Mouse (Mus musculus) midbrain, embryonic 10.5 days (tissue): Measurements from ENCODE around the gene Pcbp4. TPM values are rescaled to one million over a fixed set of nuclear protein-coding genes. Genes with fewer than 3 reads are reported as not detected.

Experiments used
- DNase-seq: peaks from one replicate; pipeline ENCODE4 v3.0.0-alpha.2; 2017; ENCODE audit warnings: low spot score
- H3K27ac ChIP-seq: fragments of 300-500 bp; sonication (generic); replicated peaks from 2 replicates; pipeline ENCODE4 v1.5.1; 2016; ENCODE audit warnings: mild to moderate bottlenecking
- H3K27me3 ChIP-seq: fragments of 300-500 bp; sonication (generic); 2 replicates; pipeline ENCODE4 v1.6.1; 2016; ENCODE audit warnings: low read depth, mild to moderate bottlenecking; ENCODE audit not compliant: poor library complexity, severe bottlenecking
- H3K36me3 ChIP-seq: fragments of 300-500 bp; sonication (generic); 2 replicates; pipeline ENCODE4 v1.6.1; 2016; ENCODE audit warnings: mild to moderate bottlenecking, moderate library complexity
- H3K4me1 ChIP-seq: fragments of 300-500 bp; sonication (generic); 2 replicates; pipeline ENCODE4 v1.6.1; 2016
- H3K4me3 ChIP-seq: fragments of 300-500 bp; sonication (generic); 2 replicates; pipeline ENCODE4 v1.5.1; 2016; ENCODE audit warnings: mild to moderate bottlenecking, moderate library complexity
- H3K9me3 ChIP-seq: fragments of 300-500 bp; sonication (generic); replicated peaks from 2 replicates; pipeline ENCODE4 v1.6.1; 2016; ENCODE audit warnings: mild to moderate bottlenecking
- WGBS: fragments of 180-500 bp; shearing (Covaris S2); methylation state at CpG from one replicate; pipeline ENCODE4 v1.1.7; 2016; 5-methylcytosine and 5-hydroxymethylcytosine counted together
- polyA plus RNA-seq: library from polyadenylated mRNA; unstranded; fragments of >200 nt; fragmentation: Nextera tagmentation; extraction: Ambion mirVana; gene quantifications from 2 replicates; pipeline ENCODE4 v1.2.1, GENCODE M21; 2016

Gene Pcbp4
- polyA plus RNA-seq, 1 experiment from 2014 or later, result 385 TPM

DNA sequence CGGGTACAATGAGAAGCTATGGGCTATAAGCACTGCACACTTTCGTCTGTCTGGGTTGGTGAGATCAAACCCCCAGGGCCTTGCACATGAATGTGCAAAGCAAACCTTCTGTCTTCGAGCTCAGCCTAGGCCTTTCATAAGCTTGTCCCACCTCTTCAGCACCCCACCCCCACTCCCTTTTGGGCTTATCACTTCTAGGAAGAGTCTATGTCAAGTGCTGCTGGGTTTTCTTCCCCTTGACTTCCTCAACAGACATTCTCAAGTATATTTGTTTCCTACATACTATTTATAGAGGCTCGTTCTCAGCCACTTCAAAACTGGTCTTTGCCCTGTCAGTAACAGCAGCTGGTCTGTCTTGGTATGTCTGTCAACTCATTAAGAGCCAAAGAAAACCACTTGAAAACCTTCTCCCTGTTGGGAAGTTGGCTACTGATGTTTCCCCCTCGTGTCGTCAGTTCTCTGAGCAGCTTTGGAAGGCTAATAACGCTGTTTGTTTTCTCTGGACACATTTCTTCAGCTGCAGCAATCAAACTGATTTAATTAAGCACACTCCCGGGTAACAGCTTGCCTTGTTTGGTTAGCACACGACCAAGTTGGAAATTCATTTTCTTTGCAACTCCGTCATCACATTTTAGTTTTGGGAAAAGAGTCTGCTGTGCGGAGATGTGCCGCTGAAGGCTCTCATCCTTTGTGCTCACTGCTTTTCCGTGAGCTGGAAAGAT, 59.8 kb downstream of the Pcbp4 start:
- WGBS, result 77% methylated on average over 13 of the region's 13 CpGs
- no peaks in the 10 kb centered on the region for H3K4me1 ChIP-seq
- no peak for DNase-seq

DNA sequence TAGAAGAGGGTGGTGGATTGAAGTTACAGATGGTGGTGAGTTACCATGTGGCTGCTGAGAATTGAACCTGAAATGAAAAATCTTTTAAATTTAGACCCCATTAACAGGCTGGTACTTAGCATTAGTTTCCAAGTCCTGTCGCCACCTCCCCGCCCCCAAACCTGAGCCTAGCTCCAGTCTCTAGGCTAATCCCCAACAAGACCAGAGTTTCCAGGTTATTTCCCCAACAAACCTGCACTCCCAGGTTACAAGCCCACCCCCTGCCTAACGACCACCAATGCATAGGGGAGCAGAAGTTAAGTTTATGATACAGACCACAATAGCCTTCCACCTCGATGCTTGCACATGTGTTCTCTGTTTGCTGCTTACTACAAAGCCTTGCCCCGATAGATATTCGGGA, 60.5 kb downstream of the Pcbp4 start:
- Histone ChIP-seq H3K4me3 (no peak overlapping the region), H3K4me1 (no peaks in the 10 kb centered on the region), H3K9me3 (no peaks in the 10 kb centered on the region), H3K27ac (no peak overlapping the region), H3K36me3 (no peaks in the 10 kb centered on the region), H3K27me3 (no peaks in the 10 kb centered on the region)
- 79% methylated on average over 6 of the region's 6 CpGs for WGBS
- no peak for DNase-seq

More for the DNA sequence above, 59.8 kb downstream of the Pcbp4 start:
- Histone ChIP-seq H3K9me3 (no peaks in the 10 kb centered on the region), H3K36me3 (no peaks in the 10 kb centered on the region), H3K27me3 (no peaks in the 10 kb centered on the region), H3K4me3 (no peak overlapping the region), H3K27ac (no peak overlapping the region)

Other genes with a start within 250 kb of the Pcbp4 start
- gene Tlr9, start 230.7 kb upstream of the Pcbp4 start, polyA plus RNA-seq, result 0.05 TPM in 1 of 2 replicates, not detected in the other
- gene Alas1, start 204.6 kb upstream of the Pcbp4 start, polyA plus RNA-seq, result 71.1 and 82.7 TPM in 2 replicates
- 38.1 and 46.6 TPM in 2 replicates for gene Poc1a, start 172.2 kb upstream of the Pcbp4 start, polyA plus RNA-seq
- 11.4 and 14.1 TPM in 2 replicates for gene Dusp7, start 84.7 kb upstream of the Pcbp4 start, polyA plus RNA-seq
- gene Rpl29, start 23.8 kb upstream of the Pcbp4 start, polyA plus RNA-seq, result 872 and 1,015 TPM in 2 replicates
- gene Acy1, start 15.0 kb upstream of the Pcbp4 start, polyA plus RNA-seq, result 39.3 and 42.6 TPM in 2 replicates
- 5.2 TPM in 2 replicates for gene Abhd14b, start 5.8 kb upstream of the Pcbp4 start, polyA plus RNA-seq
- 37.7 TPM in 2 replicates for gene Abhd14a, start 5.6 kb upstream of the Pcbp4 start, polyA plus RNA-seq
- 0.11 and 0.15 TPM in 2 replicates for gene Gpr62, start 12.6 kb downstream of the Pcbp4 start, polyA plus RNA-seq
- gene Rrp9, start 22.7 kb downstream of the Pcbp4 start, polyA plus RNA-seq, result 69.9 and 74.9 TPM in 2 replicates
- gene Parp3, start 23.7 kb downstream of the Pcbp4 start, polyA plus RNA-seq, result 1.9 and 2.7 TPM in 2 replicates
- not detected in 2 replicates for gene Iqcf1, start 46.7 kb downstream of the Pcbp4 start, polyA plus RNA-seq
- 0.27 TPM in 1 of 2 replicates, not detected in the other for gene Iqcf5, start 61.3 kb downstream of the Pcbp4 start, polyA plus RNA-seq
- gene Iqcf3, start 108.3 kb downstream of the Pcbp4 start, polyA plus RNA-seq, result not detected in 2 replicates
- gene Iqcf4, start 117.7 kb downstream of the Pcbp4 start, polyA plus RNA-seq, result not detected in 2 replicates
- gene Iqcf6, start 173.3 kb downstream of the Pcbp4 start, polyA plus RNA-seq, result not detected in 2 replicates
- 11.8 and 18.9 TPM in 2 replicates for gene Grm2, start 202.8 kb downstream of the Pcbp4 start, polyA plus RNA-seq
- 26.4 and 30.2 TPM in 2 replicates for gene Tex264, start 232.6 kb downstream of the Pcbp4 start, polyA plus RNA-seq